Mouse (Mus musculus) MN1 (cell line): ENCODE measurements at regions not wholly inside any gene's neighbourhood (a gene's known extent, or its start where the extent isn't known, plus 50 kb on each side); places are given as distances from the start of the nearest gene placed in this dataset.
"Not testable (repeated sequence)": the region's sequence is repeated elsewhere in the genome, so short reads cannot be mapped to it uniquely, and the experiment has no call there.

Experiments
- DNase-seq: peaks from one replicate; pipeline ENCODE4 v3.0.0-alpha.2; 2016; ENCODE audit warnings: low spot score

- not testable (repeated sequence) for DNase-seq
Measured at GRCm38 (mm10) chr19:3158149-3158548, 124.6 kb upstream of the Mrpl21 start.

- DNase-seq: no peak
Measured at GRCm38 (mm10) chr19:3159346-3159745, 123.4 kb upstream of the Mrpl21 start.

DNA sequence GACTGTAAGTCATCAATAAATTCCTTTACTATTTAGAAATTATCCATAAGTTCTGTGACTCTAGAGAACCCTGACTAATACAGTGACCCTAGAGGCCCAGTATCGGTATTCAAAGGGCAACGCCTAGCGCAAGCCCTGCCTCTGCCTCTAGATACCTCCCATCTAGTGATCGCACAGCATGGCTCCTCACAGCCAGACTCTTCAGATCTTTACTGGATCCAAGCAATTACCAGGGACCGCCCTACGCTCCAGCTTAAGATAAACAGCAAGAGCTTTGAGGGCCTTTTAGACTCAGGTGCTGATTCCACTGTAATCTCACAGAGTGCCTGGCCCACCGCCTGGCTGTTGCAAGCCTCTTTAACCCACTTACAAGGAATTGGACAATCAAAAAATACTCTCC lies 115.0 kb upstream of the Mrpl21 start:
- no peak for DNase-seq

DNA sequence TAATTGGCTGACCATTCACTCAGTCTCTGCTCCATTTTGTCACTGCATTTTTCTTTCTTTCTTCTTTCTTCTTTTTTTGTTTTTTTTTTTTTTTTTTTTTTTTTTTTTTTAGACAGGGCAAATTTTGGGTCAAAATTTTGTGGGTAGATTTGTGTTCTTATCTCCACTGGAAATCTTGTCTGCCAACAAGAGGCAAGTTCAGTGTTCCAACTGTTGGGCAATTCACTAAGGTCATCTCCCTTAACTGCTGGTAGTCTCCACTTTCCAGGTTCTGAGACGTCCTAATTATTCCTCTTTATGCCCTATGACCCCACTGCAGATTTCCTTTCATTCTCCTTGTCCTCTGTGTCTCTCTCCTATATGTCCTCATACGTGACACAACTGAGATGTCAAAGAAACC lies 100.1 kb upstream of the Mrpl21 start:
- no peak for DNase-seq

DNA sequence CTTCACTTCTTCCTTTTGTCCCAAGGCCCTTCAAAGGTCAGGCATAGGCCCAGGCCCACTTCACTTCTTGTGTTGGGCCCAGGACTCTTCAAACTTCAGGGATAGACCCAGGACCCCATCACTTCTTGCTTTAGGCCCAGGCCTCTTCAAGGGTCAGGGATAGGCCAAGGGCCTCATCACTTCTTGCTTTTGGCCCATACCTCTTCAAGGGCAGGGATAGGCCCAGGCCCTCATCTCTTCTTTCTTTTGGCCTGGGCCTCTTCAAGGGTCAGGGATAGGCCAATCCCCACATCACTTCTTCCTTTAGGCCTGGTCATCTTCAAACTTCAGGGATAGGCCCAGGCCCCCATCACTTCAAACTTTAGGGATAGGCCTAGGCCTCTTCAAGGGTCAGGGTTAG lies 90.1 kb upstream of the Mrpl21 start:
- no peak for DNase-seq

- not testable (repeated sequence) for DNase-seq
Measured at GRCm38 (mm10) chr19:3204504-3204903, 78.2 kb upstream of the Mrpl21 start.

DNA sequence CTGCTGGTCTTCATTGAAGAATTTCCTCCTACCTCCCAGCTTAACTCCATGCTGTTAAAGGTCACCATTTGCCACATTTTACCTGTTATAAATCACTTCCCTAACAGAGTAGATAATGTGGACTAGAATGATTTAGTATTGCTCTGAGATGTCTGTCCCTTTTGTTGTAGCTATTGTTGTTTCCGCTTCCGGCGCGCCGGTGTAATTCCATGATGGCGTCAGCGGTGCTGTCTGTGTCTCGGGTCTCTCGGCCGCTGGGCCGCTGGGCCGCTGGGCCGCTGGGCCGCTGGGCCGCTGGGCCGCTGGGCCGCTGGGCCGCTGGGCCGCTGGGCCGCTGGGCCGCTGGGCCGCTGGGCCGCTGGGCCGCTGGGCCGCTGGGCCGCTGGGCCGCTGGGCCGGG lies 77.3 kb upstream of the Mrpl21 start:
- not testable (repeated sequence) for DNase-seq

GRCm38 (mm10) chr19:3208283-3208682 lies 74.4 kb upstream of the Mrpl21 start:
- peak; percentile 46 for DNase-seq
